Mouse (Mus musculus) ZHBTc4 (cell line): ENCODE results near the gene Wwox.

Experiments
- DNase-seq: peaks from one replicate; pipeline ENCODE4 v3.0.0-alpha.2; 2011; ENCODE audit warnings: low read depth, low spot score

The Wwox gene

DNA sequence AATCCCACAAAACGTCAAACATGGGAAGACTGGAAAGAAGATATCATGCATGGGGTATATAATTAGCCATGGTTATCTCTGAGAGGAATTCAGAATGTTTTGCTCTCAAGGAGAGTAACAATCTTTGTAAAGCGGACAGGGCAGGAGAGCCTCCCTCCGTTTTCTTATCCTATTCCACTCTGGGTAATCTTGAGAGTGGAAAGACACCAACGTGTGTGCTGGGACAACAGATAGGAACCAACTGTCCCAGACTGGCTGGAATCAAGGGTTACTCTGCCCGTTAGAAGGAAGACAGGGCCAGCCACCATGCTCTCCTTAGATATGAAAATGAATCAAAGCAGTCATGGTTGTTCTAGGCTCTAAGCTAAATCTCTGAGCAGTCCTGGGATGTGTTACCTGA lies 650.7 kb downstream of the Wwox start:
- DNase-seq: no peak

DNA sequence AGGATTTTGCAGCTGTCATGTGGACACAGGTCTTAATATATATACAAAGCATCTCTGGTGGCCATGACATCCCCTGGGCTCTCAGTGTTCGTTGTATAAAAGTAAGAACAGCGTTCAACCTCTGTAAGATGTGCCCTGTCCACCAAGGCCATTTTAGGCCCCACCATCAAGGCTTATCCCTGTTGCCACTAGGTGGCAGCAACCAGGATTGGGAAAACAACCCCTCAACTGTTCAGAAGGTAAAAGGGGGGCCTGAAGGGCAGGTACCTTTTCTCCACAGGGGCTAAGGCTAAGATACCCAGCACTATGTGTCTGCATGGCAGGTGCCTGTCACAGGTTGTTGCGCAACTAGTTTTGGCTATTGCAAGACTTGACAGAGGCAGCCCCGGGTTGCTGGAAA lies 656.1 kb downstream of the Wwox start:
- peak; percentile 12 for DNase-seq

DNA sequence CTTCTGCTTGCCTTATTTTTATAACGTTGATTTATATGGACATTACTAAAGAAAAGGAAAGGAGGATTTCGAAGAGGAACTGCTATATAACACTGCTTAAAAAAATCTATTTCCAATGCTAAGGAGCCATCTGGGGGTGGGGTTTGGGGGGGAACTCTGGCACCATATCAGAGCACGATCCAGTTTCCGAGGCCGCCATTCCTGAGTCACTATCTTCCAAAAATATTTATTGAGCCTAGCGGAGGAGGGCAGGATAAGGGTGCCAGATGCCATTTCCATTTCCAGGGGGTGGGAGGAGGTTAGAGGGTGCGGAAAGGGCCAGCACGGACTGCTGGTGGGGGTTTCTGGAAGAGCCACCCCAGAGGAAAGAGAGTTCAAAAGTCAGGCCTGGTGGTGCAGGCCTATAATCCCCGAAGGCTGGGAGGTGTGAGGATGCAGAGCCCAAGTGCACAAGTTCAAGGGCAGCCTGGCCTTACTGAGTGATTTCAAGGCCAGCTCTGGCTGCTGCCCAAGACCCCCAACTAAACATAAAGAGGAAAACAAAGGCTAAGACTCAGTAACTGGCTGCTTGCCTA lies 658.6 kb downstream of the Wwox start:
- DNase-seq: no peak

DNA sequence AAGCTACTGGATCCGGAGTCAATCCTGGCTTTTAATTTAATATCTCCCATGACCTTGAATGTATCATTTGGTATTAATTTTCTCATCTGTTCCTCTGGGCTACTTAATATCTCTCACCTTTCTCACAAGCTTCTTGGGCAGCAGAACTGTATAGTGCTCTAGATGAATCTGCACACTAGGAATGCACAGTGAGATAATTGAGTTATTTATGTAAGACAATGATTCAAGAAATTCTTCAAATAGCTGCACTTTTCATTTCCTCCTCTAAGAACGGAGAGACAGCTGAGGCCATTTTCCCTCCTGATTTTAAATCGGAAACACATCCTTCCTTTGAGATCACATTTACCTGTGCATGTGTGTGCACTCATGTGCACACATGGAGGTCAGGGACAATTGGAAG lies 669.9 kb downstream of the Wwox start:
- DNase-seq: no peak

DNA sequence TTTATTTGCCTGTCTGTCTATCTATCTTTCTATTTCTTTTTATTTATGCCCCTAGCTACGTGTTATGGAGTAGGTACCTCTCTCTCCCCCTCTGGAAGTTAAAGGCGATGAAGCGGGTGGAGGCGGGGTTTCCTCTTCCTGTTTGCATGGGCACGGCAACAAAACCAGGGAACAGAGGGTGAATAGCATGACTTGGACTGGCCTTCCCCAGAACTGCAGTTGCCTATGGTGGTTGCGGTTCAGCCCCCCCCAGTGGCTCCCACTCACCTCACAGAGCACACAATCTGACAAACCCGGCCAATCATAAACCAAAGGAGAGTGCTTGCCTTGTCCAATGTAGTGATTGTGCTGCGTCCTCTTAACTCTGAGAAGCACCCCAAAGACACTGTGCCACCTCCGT lies 671.0 kb downstream of the Wwox start:
- no peak for DNase-seq

DNA sequence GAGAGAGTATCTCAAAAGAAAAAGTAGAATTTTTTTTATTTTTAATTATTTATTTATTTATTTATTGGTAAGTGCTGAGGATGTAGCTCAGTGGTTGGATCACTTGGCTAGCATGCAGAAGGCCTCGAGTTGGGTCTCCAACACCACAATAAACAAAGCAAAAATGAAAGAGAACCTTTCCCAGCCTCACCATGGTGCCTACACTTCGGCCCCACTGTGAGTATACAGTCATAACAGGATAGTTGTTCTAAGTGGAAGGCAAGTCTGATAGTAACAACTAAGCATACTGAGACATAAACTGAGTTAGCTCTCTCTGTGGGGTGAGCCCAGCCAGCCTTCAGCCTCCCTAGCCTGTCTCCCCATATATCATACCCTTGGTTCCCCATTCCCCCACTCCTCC lies 672.6 kb downstream of the Wwox start:
- no peak for DNase-seq

DNA sequence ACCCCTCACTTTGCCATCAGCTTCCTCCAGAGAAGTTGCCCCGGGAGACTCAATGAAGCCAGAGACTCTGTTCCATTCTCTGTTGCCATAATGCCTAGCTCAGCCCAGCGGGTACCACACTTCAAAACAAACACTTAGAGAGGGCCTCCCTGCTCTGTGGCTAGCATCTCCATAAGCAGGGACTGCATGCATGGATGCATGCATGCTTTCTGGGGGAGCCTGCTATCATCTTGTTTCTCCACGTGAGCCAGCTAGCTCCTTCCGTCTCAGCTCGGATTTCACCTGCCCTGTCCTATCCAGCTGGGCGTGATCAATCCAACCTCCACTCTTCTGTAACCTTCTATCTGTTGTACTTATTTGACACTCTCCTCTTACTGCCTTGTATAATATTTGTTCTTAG lies 675.0 kb downstream of the Wwox start:
- no peak for DNase-seq

DNA sequence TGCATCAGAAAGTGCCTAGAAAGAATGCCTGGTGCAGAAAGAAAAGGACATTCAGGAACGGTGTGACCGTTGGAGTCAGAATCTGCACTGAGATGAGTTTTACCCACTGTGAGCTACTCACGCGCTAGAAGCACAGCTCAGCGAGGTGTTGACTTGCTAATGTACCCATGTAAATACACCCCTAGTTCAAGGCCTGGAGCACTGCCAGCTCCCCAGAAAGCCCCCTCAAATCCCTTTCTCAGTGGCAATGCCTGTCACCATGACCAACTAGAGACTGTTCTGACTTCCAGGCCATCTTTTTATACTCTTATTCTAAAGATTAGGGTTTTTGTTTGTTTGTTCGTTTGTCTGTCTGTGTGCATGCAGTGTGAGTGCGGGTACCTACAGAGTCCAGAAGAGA lies 686.6 kb downstream of the Wwox start:
- no peak for DNase-seq

DNA sequence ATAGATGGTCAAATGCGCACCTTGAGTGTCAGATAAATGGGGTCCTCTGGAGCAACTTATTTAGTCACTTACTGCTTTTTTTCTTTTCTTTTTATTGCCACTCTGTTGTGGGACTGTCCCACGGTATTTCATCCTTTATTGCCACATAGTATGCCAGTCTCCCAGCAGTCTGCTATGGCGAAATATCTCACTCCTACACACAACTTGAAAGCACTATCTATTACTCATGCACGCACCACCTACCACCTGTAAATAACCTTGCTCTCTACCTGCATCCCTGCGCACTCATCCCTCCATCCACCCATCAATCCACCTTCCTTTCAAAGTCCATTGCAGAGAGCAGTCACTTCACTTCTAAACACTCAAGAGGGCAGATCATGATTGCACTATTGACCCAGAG lies 687.2 kb downstream of the Wwox start:
- DNase-seq: no peak

DNA sequence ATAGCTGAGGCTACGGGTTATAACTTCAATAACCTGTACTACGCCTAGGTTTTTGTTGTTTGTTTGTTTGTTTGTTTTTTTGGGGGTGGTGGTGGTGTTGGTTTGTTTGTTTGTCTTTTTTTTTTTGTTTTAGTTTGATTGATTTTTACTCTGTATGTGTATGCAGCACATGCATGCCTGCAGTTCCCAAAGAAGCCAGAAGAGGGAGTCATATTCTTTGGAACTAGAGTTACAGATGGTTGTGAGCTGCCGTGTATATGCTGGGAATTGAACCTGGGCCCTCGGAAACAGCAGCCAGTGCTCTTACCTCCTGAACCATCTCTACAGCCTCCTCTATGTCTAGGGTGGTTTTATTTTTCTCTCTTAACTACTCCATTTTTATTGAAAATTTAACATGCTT lies 689.9 kb downstream of the Wwox start:
- peak; percentile 18 for DNase-seq

DNA sequence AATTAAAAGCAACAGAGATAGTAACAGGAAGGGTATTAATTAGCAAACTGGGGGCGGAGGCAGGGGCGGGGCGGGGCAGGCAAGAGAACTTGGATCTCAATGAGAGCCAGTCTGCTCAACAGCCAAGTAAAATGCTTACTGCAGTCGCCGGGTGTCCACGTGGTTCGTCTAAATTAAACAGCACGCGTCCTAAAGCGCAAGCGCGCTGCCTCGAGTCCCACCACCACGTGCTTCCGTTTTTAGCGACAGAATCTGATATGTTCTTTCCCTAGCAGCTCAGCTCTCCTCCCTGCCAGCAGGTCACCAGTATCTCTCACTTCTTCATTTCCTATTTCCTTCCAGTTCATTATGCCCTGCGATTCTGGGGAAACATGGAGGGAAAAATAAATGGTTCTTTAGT lies 693.7 kb downstream of the Wwox start:
- no peak for DNase-seq

DNA sequence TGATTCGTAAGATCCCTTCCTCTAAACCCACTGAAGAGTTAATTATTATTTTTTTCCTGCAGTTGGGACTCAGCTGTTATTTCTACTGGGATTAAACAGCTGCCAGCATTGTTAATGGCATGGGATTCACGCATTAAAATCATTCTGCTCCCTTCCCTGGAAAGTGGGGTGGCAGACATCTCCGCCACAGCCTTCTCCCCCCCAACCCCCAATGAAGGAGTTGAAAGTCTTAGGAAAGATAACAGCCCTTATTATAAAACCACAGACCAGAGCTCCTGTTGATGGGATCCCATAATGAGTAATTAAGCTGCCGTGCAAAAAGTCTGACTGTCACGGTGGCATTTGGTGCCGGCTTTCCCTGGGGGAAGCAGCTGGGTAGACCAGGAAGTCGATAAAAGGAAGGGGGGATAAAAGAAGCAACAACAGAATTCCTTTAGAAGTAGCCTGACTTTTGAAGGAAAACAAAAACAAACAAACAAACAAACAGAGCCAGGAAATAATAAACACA lies 694.3 kb downstream of the Wwox start:
- DNase-seq: no peak

DNA sequence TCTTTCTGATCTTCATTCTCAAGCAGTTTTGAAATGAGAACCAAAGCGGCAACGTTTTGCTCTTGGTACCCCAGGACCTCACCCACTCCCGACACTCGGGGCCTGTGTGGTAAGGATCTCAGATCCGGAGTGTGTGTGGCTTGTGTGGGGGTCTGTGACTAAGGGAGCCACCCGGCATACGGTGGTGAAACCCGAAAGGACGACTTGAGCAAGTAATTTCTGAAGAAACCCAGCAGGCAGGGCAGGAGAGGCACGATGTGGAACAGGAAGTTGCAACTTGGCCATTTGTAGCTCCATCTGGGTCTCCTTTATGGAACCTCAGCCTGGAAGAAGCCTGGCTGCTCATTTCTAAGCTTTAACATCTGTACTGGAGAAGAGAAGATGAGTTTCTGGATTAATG lies 697.4 kb downstream of the Wwox start:
- no peak for DNase-seq

DNA sequence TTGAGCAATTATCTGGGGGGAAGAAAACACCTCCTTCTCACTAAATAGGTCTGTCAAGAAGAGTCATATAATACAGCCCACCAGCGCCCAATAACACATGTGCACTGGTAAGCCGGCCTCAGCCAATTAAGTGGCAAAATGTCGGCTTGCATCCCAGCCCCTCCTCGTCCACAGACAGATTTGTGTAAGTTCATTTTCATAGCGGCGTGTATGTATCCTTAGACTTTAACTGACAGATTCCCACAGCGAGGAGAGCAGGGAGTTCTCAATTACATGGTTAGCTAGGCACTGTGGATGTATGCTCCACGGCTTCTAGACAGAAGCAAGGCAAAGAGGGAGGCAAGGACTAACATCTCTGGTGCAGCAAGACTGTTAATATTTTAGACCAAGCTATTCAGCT lies 702.2 kb downstream of the Wwox start:
- DNase-seq: no peak

DNA sequence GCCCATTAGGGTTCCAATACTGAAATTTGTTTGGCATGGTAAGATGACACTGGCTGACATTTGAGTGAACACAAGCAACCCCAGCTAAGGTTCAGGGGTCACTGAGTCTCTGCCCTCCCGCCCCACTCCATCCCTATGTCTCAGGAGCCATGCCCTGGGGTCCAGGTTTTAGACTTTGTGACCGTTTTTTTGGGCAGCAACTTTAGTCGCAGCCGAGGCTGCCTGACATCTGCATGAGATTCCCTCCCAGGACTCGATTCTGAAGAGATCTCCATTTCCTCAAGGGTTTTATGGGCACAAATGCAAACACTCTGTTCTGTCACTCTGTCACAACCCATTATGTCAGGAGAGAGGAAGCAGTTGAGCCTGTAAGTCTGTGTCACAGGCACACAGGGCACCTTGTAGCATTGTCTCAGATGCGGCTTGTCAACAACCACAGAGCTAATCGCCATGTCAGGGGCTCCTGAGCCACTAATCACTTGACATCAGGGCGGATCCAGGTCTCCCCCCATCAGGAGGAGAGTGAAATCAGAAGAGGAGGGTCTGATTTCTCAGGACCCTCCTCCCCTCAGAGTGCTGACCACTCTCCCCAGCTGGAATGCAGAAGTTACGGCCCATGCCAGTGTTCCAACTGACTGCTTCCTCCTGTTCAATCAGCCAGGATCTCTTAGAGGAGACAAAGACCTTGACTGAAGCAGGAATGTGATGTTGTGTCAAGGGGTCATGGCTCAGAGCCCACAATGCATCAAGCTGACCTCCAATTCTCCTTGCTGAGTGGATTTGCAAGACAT lies 704.3 kb downstream of the Wwox start:
- DNase-seq: no peak

DNA sequence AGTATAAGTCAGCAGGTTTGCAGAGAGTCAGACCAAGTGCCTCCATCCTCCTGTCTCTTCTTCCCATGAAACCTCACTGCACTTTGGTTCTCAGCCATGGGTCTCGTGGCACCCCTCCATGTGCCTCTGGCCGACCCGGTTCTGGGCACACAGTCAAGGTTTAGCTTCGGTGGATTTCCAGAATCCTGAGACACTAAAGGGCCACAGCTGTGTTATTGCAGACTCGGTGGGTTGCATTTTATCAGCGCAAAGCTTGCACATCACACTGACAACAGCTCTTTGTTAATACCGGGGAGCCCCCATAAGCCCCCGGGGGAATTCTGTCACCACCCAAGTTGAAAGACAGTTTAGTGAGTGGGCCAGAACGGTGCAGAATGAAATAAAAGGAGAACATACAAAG lies 707.6 kb downstream of the Wwox start:
- no peak for DNase-seq

DNA sequence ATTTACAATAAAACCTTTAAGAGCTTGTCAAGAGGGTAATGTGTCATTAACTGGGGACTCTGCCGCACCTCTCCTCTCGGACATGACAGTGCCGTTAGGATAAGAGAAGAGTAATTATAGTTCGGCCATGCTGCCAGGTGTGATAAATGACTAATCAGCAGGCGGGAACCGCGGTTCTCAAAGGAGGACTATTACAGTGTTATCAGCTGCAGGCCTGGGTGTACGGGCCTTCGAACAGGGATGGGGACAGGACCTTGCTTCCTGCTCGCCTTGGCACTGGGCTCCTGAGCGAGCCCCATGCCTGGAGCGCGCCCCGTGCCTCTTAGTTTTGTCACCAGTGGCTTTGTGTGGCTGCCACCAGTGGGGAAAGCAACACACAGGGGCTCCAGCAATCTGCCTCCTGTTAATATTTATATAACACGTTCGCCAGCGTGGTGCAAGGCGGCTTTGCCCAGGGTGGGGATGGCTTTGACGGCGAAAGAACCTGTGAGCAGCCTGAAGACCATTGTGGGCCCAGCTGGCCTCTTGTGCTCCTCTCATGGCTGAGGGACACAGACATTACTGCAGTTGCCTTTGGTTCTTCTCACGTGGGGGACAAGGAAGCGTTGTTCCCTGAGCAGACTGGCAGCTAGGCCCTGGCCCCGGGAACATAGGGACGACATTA lies 711.1 kb downstream of the Wwox start:
- no peak for DNase-seq

DNA sequence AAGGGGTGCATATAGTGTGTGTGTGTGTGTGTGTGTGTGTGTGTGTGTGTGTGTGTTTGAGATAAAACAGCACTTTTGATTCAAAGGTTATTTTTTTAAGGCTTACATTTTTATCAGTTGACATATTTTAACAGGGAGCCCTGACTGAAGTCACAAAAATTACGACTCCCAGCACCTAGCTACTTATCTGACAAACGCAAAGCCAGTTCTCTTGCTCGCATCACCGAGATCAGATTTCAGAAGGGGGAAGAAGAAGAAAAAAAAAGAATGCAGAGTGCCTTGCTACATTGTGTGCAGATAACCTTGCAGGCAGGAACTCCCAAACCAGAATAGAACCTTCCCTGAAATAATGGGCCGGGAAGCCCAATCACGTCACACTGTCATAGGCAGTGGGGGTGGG lies 712.0 kb downstream of the Wwox start:
- no peak for DNase-seq

DNA sequence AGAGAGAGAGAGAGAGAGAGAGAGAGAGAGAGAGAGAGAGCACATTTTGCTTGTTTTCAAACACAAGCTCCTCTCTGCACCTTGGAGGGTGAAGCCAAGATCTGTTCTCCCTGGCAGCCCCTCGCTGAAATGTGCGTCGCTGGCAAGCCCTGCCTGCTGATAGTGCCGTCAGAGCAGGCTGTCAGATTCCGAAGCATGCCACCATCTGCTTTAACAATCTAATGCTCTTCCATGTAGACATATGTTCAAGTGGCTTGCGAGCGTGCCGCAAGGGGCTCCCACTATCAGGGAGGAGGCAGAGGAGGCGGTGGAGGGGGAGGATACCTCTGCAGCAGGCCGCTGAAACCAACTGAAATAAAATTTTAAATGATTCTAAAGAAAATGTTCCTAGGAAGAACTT lies 714.6 kb downstream of the Wwox start:
- DNase-seq: no peak

DNA sequence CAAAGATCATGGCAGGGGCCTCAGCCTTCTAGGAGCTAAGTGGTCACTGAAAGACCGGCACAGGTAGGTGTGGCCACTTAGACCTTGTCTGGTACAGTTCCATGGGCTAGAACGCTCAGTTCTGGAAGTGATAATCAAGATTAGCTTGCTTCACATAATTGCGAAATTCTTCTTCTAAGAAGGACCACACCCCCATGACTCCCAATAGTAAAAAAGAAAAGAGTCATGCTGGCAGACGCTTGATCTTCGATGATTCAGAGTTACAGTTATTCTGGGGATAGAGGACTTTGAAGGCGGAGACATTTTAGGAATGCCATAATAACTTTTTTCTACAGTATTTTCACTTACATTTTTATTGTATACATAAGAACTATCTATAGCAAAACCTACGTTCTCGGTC lies 716.7 kb downstream of the Wwox start:
- DNase-seq: no peak

DNA sequence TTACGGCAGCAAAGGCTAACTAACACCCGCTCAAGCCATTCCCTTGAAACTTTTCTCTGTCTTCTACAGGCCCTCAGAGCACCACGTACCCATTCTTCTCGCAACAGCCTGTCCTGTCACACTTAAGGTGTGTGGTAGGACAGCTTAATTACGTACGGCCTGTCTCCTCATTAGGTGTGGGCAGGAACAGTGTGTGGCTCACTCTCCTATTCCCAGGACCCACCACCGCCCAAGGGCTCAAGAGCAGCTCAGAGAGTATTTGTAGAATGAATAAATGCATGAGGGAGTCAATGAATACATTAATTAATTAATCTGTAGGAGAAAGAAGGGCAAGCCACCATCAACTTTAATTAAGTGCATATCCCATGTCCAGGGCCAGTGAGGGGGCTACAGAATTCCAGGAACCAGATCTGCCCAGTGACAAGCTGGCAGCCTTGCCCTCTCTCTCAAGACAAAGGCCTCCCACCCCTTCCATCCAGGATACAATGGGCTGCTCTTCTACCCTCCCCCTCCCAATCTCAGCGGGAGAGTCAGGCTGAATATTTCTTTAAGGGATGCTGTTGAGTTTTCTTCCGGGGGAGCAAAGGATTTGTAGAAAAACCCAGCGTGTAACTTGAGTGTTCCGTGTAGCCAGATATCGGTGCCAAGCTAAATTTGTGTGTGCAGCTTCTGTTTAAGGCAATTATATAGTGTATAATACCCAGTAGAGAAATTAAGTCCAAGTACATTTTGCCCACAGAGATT lies 718.7 kb downstream of the Wwox start:
- DNase-seq: peak; percentile 53

DNA sequence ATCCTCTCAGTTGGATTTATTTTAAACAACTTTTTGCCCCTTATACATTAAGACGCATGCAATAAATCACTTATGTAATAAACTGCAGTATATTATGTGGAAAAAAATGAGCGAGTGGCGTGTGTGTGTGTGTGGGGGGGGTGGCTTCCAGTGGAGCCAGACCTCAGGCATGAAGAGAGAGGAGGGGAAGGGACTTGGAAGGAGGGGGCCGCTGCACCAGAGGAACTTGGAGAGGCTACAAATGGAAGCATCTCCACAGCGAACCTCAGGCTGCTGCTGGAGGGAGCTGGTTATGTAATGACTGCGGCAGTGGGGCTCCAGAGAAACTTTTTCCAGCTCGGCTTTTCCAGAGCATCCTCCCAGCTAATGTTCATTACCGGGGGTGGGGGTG lies 719.3 kb downstream of the Wwox start:
- peak; percentile 10 for DNase-seq
